Mouse (Mus musculus) midbrain, embryonic 11.5 days (tissue): Measurements from ENCODE around the gene Stat3. TPM values are rescaled to one million over a fixed set of nuclear protein-coding genes. Genes with fewer than 3 reads are reported as not detected.

ENCODE experiments used
- ATAC-seq: fragments of 200-750 bp; cut with Nextera tagmentation; 2 replicates; pipeline ENCODE4 v1.8.0; 2017; ENCODE audit warnings: moderate TSS enrichment, moderate library complexity; ENCODE audit not compliant: low FRiP score
- DNase-seq: peaks from one replicate; pipeline ENCODE4 v3.0.0; 2015; ENCODE audit warnings: low spot score; ENCODE audit errors: missing footprints
- H3K27ac ChIP-seq: fragments of 300-500 bp; sonication (generic); 2 replicates; pipeline ENCODE4 v1.5.1; 2014; ENCODE audit warnings: low read depth, low read length
- H3K27me3 ChIP-seq: fragments of 300-500 bp; sonication (generic); 2 replicates; pipeline ENCODE4 v1.6.1; 2014; ENCODE audit warnings: mild to moderate bottlenecking, low read length, moderate library complexity, mixed read lengths; ENCODE audit not compliant: control insufficient read depth, insufficient read depth
- H3K36me3 ChIP-seq: fragments of 300-500 bp; sonication (generic); 2 replicates; pipeline ENCODE4 v1.6.1; 2014; ENCODE audit warnings: mild to moderate bottlenecking, low read length, moderate library complexity, mixed read lengths; ENCODE audit not compliant: control insufficient read depth, insufficient read depth
- H3K4me1 ChIP-seq: fragments of 300-500 bp; sonication (generic); 2 replicates; pipeline ENCODE4 v1.6.1; 2014; ENCODE audit warnings: low read length; ENCODE audit not compliant: control insufficient read depth, insufficient read depth
- H3K4me2 ChIP-seq: fragments of 300-500 bp; sonication (generic); 2 replicates; pipeline ENCODE4 v1.6.1; 2014; ENCODE audit warnings: mild to moderate bottlenecking, moderate library complexity
- H3K4me3 ChIP-seq: fragments of 300-500 bp; sonication (generic); 2 replicates; pipeline ENCODE4 v1.5.1; 2014; ENCODE audit warnings: low read depth, low read length
- H3K9ac ChIP-seq: fragments of 300-500 bp; sonication (generic); 2 replicates; pipeline ENCODE4 v1.6.1; 2014; ENCODE audit warnings: low read length
- H3K9me3 ChIP-seq: fragments of 300-500 bp; sonication (generic); 2 replicates; pipeline ENCODE4 v1.6.1; 2016; ENCODE audit warnings: low read length; ENCODE audit not compliant: control insufficient read depth
- WGBS: fragments of 180-500 bp; shearing (Covaris S2); extraction: QIAGEN DNeasy Blood & Tissue Kit; methylation state at CpG from one replicate; pipeline ENCODE4 v1.1.7; 2014; 5-methylcytosine and 5-hydroxymethylcytosine counted together
- polyA plus RNA-seq: library from polyadenylated mRNA; unstranded; fragments of >200 nt; fragmentation: Nextera tagmentation; extraction: Ambion mirVana; gene quantifications from 2 replicates; pipeline ENCODE4 v1.2.1, GENCODE M21; 2014

The Stat3 gene
- polyA plus RNA-seq, 1 experiment from 2014 or later, result 24.0 TPM

DNA sequence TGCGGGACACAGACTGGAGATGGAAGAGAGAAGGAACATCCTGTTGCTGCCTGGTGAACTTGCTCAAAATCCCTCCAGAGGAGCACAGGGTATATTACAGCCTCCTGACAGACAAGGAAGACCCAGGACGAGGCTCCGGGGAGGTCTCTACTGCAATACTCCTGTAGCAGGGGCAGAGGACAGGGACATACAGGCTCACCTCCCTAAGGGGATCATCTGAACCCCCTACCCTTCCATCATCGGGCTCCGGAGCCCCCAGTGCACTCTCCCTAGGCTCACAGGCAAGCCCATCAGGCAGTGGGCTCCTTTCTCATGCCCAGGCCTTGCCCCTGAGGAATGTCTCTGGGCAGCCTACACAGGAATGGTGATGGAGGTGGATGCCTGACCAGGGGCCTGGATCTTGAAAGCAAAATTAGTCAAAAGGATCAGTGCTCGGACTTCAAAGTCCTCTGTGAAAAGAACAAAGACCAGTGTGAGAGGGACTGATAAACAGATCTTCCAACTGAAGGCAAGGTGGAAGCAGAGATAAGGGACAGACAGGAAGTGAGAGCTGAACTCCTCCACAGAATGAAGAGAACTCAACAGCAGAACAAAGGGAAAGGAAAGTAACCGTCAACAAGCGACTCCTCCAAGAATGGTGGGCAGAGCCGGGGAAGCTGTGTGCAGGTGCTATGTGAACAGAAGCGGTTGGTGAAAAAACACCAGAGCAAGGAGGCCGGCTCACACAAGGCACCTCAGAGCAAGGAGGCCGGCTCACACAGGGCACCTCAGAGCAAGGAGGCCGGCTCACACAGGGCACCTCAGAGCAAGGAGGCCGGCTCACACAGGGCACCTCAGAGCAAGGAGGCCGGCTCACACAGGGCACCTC is 47.9 kb downstream of the Stat3 start:
- no peak overlapping the region for H3K4me3 ChIP-seq
- no peaks in the 10 kb centered on the region for H3K27me3 ChIP-seq
- no peak for DNase-seq
- H3K27ac ChIP-seq, result no peak overlapping the region; the same call in 1 of the 2 replicates
- H3K36me3 ChIP-seq, result no peaks in the 10 kb centered on the region
- ATAC-seq, result no peak
- 70% methylated on average over 15 of the region's 15 CpGs for WGBS
- H3K9ac ChIP-seq, result no peak overlapping the region
- no peak overlapping the region for H3K4me2 ChIP-seq
- H3K4me1 ChIP-seq, result no peaks in the 10 kb centered on the region
- no peaks in the 10 kb centered on the region for H3K9me3 ChIP-seq

DNA sequence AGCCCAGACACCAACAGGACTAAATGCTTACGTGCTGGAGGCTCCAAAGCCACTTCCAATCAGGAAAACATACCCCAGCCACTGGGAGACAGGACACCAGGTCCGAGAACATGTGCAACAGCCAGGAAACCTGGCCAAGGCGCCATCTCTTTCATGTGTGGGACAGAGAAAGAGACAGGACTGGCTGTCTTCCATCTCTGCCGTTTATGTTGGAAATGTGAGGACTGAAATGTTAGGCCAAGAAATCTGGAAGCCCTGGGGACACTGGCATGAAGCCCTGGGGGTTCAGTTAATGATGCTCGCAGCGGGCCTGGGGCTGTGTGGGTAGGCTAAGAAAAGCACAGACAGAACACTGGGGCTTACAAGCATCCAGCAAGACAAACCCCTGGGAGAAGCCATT is 48.9 kb downstream of the Stat3 start:
- Histone ChIP-seq H3K27ac (no peak overlapping the region), H3K27me3 (no peaks in the 10 kb centered on the region), H3K9me3 (no peaks in the 10 kb centered on the region), H3K4me1 (no peaks in the 10 kb centered on the region), H3K9ac (no peak overlapping the region), H3K4me3 (no peak overlapping the region), H3K4me2 (no peak overlapping the region), H3K36me3 (no peaks in the 10 kb centered on the region)
- DNase-seq (no peak), ATAC-seq (no peak)
- 88% methylated on average over 6 of the region's 6 CpGs for WGBS

DNA sequence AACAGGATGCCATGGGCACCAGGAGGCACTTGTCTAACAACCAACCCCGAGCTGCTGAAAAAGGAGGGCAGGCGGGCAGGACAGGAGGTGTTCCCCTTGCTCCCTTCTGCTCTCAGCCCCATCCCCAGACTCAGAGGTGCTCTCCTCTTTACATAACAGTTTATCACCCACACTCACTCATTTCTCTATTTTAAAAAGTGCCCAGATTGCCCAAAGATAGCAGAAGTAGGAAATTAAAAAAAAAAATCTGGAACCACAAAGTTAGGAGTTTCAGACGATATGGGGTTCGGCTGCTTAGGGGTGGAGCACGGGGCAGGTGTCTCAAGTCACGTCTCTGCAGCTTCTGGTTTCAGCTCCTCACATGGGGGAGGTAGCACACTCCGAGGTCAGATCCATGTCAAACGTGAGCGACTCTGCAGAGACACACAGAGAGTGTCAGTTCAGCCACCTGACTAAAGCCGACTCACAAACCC is 51.0 kb downstream of the Stat3 start:
- 74% methylated on average over 10 of the region's 10 CpGs for WGBS
- ATAC-seq, result no peak
- no peak overlapping the region for H3K4me3 ChIP-seq

DNA sequence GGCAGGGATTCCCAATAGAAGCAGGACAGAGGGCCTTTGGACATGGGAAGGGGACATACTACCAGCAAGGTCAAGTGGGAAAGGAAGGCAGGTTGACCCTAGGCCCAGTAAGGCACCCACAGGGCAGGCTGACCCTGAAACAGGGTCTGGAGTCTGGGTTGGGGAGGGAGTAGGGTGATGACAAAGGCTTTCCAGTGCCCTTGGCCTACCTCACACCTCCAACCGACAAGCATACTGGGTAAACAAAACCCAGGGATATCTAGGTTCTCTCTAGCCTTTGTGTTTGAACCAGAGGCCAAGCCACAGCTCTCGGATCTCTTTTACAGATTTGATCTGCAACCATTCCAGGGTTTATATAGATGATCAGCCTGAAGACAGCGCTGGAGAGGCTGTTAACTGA is 51.6 kb downstream of the Stat3 start:
- no peaks in the 10 kb centered on the region for H3K27me3 ChIP-seq
- no peaks in the 10 kb centered on the region for H3K9me3 ChIP-seq
- no peak for ATAC-seq
- no peak overlapping the region for H3K4me2 ChIP-seq
- WGBS, result 80% methylated on average over 3 of the region's 3 CpGs
- no peaks in the 10 kb centered on the region for H3K36me3 ChIP-seq
- H3K27ac ChIP-seq, result no peak overlapping the region
- DNase-seq, result no peak
- no peak overlapping the region for H3K4me3 ChIP-seq
- no peaks in the 10 kb centered on the region for H3K4me1 ChIP-seq
- no peak overlapping the region for H3K9ac ChIP-seq

More for the DNA sequence above, 51.0 kb downstream of the Stat3 start:
- Histone ChIP-seq H3K27me3 (no peaks in the 10 kb centered on the region), H3K27ac (no peak overlapping the region), H3K9ac (no peak overlapping the region), H3K9me3 (no peaks in the 10 kb centered on the region), H3K36me3 (no peaks in the 10 kb centered on the region), H3K4me1 (no peaks in the 10 kb centered on the region), H3K4me2 (no peak overlapping the region)
- no peak for DNase-seq

DNA sequence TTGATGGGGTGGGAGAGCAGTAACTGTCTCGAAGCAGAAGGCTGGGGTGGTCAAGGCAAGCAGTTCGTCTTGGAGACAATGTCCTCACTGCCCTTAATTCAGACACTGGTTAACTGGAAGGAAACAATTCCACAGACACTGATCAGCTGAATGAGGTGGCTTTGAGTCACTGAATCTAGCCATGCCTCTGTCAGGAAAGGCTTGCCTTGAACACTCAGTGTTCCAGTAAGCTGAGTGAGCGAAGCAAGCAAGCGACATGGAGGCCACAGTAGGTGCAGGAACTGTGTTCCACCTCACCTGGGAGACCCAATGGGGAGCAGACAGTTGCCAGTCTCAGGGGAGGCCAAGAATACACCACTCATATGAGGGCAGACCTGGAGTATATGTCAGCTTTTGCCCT is 52.1 kb downstream of the Stat3 start:
- no peak overlapping the region for H3K4me2 ChIP-seq
- no peaks in the 10 kb centered on the region for H3K36me3 ChIP-seq
- 92% methylated on average over 4 of the region's 4 CpGs for WGBS
- no peak overlapping the region for H3K27ac ChIP-seq
- no peak overlapping the region for H3K4me3 ChIP-seq
- H3K9ac ChIP-seq, result no peak overlapping the region
- ATAC-seq (no peak), DNase-seq (no peak)
- H3K4me1 ChIP-seq, result no peaks in the 10 kb centered on the region
- H3K27me3 ChIP-seq, result no peaks in the 10 kb centered on the region
- H3K9me3 ChIP-seq, result no peaks in the 10 kb centered on the region

DNA sequence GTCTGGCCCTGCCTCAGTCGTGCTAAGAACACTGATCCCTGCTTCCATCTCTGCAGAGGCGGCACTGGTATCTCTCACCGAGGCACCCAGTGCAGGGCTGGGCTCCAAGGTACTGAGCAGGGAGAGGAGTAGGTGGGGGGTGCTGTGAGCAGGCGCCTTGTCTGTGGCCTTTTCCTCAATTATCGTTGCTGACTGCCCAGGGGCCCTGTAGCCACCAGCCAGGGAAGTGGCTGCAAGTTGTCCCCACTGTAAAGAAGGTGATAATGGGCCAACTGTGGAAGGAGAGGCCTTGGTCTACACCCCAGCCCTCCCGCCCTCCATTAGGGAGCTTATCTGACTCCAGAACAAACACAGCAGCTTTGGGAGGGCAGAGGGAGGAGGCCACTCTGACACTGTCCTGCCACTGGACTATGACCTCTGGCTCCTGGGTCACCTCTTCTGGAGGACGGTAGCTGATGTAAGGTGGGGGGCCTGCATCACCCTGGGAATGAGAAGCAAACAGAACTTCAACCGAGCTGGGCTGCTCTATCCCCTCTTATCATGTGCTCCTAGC is 53.1 kb downstream of the Stat3 start:
- Histone ChIP-seq H3K9ac (no peak overlapping the region), H3K9me3 (no peaks in the 10 kb centered on the region), H3K36me3 (no peaks in the 10 kb centered on the region), H3K27ac (no peak overlapping the region), H3K4me2 (no peak overlapping the region), H3K27me3 (no peaks in the 10 kb centered on the region), H3K4me3 (no peak overlapping the region), H3K4me1 (no peaks in the 10 kb centered on the region)
- no peak for ATAC-seq
- DNase-seq, result no peak
- WGBS, result 68% methylated on average over 8 of the region's 8 CpGs

DNA sequence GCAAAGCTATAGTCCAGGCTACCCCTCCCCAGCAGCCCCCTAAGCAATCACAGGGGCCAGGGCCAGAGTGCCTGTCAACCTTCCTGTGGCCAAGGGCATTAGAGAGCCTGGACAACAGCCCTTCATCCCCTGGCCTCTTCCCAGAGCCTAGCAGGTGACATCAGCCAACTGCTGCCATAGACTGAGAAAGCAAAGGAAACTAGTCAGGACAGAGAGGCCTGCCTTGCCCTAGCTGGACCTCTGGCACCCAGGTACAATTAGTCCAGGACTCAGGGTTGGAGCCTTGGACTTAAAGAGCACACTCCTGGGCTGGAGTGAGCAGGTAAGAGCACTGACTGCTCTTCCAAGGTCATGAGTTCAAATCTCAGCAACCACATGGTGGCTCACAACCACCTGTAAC is 53.9 kb downstream of the Stat3 start:
- Histone ChIP-seq H3K4me3 (no peak overlapping the region), H3K4me1 (no peaks in the 10 kb centered on the region), H3K9ac (no peak overlapping the region), H3K36me3 (no peaks in the 10 kb centered on the region), H3K27ac (no peak overlapping the region), H3K9me3 (no peaks in the 10 kb centered on the region), H3K4me2 (no peak overlapping the region), H3K27me3 (no peaks in the 10 kb centered on the region)
- DNase-seq (no peak), ATAC-seq (no peak)

DNA sequence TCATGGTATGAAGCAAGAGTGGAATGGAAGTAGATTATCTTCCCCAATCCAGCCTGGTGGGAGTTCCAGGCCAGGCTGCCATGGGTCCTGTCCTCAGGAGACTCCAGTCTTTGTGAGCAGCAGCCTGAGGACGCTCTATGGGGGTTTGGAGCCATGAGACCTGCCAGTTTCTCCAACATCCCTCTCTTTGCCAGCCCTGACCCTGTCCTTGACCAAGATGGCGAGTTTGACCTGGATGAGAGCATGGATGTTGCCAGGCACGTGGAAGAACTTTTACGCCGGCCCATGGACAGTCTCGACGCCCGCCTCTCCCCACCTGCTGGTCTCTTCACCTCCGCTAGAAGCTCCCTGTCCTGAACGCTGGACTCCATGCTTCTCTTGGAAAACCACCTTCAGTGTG is 55.7 kb downstream of the Stat3 start:
- 92% methylated on average over 10 of the region's 10 CpGs for WGBS

DNA sequence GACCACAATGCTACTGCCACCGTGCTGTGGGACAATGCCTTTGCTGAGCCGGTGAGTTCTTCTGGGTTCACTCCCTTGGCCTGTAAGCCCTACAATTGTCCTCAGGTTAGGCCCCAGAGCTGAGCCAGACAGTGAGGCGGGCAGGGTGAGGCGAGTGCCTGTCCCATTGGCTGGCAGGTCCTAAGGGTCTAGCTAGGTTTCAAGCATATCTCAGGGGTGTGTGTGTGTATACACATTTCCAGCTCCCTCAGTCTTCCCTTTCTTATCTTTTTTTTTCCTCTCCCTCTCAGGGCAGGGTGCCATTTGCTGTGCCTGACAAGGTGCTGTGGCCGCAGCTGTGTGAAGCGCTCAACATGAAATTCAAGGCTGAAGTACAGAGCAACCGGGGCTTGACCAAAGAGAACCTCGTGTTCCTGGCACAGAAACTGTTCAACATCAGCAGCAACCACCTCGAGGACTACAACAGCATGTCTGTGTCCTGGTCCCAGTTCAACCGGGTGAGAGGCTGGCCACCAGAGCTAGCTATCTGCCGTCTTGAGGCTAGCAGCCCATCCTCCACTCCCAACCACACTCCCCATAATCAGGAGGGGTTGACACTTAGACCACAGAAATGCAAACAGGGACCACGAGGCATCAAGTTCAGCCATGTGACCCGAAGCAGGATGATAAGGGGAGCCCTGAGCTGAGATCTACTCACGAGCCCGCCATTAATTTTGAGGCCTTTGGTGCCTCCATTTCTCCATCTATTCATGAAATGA is 59.8 kb downstream of the Stat3 start:
- WGBS, result 81% methylated on average over 15 of the region's 15 CpGs
- Histone ChIP-seq H3K27ac (no peak overlapping the region), H3K27me3 (no peaks in the 10 kb centered on the region), H3K4me1 (no peaks in the 10 kb centered on the region), H3K4me2 (no peak overlapping the region), H3K36me3 (no peaks in the 10 kb centered on the region), H3K9me3 (no peaks in the 10 kb centered on the region), H3K9ac (no peak overlapping the region), H3K4me3 (no peak overlapping the region)
- ATAC-seq, result no peak
- DNase-seq, result no peak

More for the DNA sequence above, 55.7 kb downstream of the Stat3 start:
- no peak overlapping the region for H3K4me3 ChIP-seq
- no peaks in the 10 kb centered on the region for H3K9me3 ChIP-seq
- H3K27me3 ChIP-seq, result no peaks in the 10 kb centered on the region
- no peaks in the 10 kb centered on the region for H3K36me3 ChIP-seq
- no peaks in the 10 kb centered on the region for H3K4me1 ChIP-seq
- no peak for DNase-seq
- H3K9ac ChIP-seq, result no peak overlapping the region
- no peak overlapping the region for H3K4me2 ChIP-seq
- no peak overlapping the region for H3K27ac ChIP-seq
- ATAC-seq, result no peak
